Mouse (Mus musculus) heart, adult 2 months (tissue): ENCODE data around the gene Slain1. TPM values are rescaled to one million over a fixed set of nuclear protein-coding genes. Genes with fewer than 3 reads are reported as not detected.
A peak's percentile ranks its signal among the peaks of the same experiment; 100 is the strongest.

ENCODE experiments used
- DNase-seq, 2 experiments: peaks; one replicate each; pipeline ENCODE4 v3.0.0; 2021
- H3K27ac ChIP-seq: fragments of 200-600 bp; 2 replicates; pipeline ENCODE4 v1.8.1; 2022
- H3K27me3 ChIP-seq: fragments of 200-500 bp; 2 replicates; pipeline ENCODE4 v1.6.1; 2012; ENCODE audit warnings: mild to moderate bottlenecking, low read length, inconsistent platforms, mixed read lengths; ENCODE audit not compliant: control insufficient read depth, insufficient read depth
- H3K36me3 ChIP-seq: fragments of 200-500 bp; 2 replicates; pipeline ENCODE4 v1.6.1; 2012; ENCODE audit warnings: low read length, inconsistent platforms; ENCODE audit not compliant: control insufficient read depth, insufficient read depth
- H3K4me1 ChIP-seq: fragments of 200-500 bp; 2 replicates; pipeline ENCODE4 v1.6.1; 2011; ENCODE audit warnings: low read length; ENCODE audit not compliant: control insufficient read depth, insufficient read depth
- H3K4me3 ChIP-seq: fragments of 200-600 bp; 2 replicates; pipeline ENCODE4 v1.8.1; 2022
- H3K79me2 ChIP-seq: fragments of 200-500 bp; replicated peaks from 2 replicates; pipeline ENCODE4 v1.6.1; 2012; ENCODE audit warnings: mild to moderate bottlenecking, inconsistent platforms, low read length, moderate library complexity, mixed read lengths; ENCODE audit not compliant: control insufficient read depth, insufficient read depth
- H3K9ac ChIP-seq: fragments of 200-500 bp; 2 replicates; pipeline ENCODE4 v1.6.1; 2012; ENCODE audit warnings: low read depth, mild to moderate bottlenecking, control low read depth, inconsistent platforms, low read length, mixed read lengths
- CTCF ChIP-seq: fragments of 200-600 bp; IDR thresholded peaks from 2 replicates; pipeline ENCODE4 v1.8.1; 2022; ENCODE audit warnings: antibody characterized with exemption, mild to moderate bottlenecking, moderate library complexity
- EP300 ChIP-seq: fragments of 200-500 bp; IDR thresholded peaks from 2 replicates; pipeline ENCODE4 v1.6.1; 2011; ENCODE audit warnings: low read depth, low read length, control low read depth; ENCODE audit not compliant: insufficient read depth
- POLR2A ChIP-seq: fragments of 200-500 bp; IDR thresholded peaks from 2 replicates; pipeline ENCODE4 v1.6.1; 2011; ENCODE audit warnings: mild to moderate bottlenecking, low read depth, low read length, control low read depth; ENCODE audit not compliant: insufficient read depth
- WGBS: fragments of 180-500 bp; shearing (Covaris S2); methylation state at CpG from one replicate; pipeline ENCODE4 v1.1.7; 2018; 5-methylcytosine and 5-hydroxymethylcytosine counted together
- intact Hi-C: fragments of 180-260 bp; cut with DNase I; formaldehyde crosslinking; loops from one replicate; pipeline ENCODE4 v1.15.1; 2025
- polyA plus RNA-seq: library from polyadenylated mRNA; depleted of rRNA; stranded (reverse); fragments of >200 nt; gene quantifications from 2 replicates; pipeline ENCODE4 v1.2.3, GENCODE M21; 2012
- total RNA-seq, 2 experiments: library from RNA; stranded (reverse); gene quantifications; 2 replicates each; pipeline ENCODE4 v1.2.3; 2021

The Slain1 gene
- total and polyA plus RNA-seq, 3 experiments, result 0.10 to 0.43 (median 0.41) TPM

DNA sequence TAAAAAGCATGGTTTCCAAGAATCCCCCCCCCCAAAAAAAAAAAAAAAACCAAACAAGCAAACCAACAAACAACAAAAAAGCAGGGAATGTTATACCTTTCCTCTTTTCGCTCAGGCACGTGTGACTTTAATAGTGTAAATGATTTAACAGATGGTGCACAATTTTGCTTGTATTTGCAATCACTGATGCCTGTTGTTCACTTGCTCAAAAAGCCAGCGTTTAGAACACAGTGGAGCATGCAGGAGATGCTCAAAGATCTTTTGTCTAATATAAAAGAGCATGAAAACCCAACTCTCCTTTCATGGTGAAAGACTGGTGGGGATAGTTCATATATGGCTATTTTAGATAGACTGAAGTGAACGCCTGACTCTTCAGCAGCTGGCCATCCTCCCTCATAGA is 726 bp upstream of the Slain1 start:
- WGBS, result 48% methylated on average over 4 of the region's 4 CpGs
- TF ChIP-seq CTCF, result no peak
- H3K27me3 ChIP-seq, result peaks cover 15% of the 10 kb centered on the region
- H3K36me3 ChIP-seq, result no peaks in the 10 kb centered on the region
- no peak for DNase-seq
- no peaks in the 10 kb centered on the region for H3K79me2 ChIP-seq
- H3K4me1 ChIP-seq, result no peaks in the 10 kb centered on the region
- H3K4me3 ChIP-seq, result no peak overlapping the region
- no peak overlapping the region for H3K27ac ChIP-seq
- intact Hi-C loops, result no loop called here
- H3K9ac ChIP-seq, result no peak overlapping the region

DNA sequence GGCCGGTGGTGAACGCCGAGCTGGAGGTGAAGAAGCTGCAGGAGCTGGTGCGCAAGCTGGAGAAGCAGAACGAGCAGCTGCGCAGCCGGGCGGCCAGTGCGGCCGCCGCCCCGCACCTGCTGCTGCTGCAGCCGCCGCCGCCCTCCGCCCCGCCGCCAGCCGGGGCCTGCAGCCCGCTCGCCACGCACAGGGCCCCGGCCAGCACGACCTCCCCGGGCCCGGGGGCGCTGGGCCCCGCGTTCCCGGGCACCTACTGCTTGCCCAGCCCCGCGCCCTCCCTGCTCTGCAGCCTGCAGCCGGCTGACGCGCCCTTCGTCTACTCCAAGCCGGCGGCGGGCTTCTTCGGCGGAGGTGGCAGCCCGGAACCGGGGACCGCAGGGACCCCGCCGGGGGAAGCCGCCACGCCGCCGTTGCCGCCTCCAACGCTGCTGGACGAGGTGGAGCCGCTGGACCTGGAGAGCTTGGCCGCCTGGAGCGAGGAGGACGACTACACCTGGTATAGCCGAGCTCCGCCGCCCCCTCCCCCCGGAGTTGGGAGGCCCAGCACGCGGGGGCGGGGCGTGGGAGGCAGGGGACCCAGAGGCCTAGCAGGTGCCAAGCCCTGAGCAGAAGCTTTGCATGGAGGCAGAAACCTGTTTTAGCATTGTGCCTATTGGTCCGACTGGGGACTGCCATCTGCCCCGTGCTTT is 529 bp downstream of the Slain1 start:
- intact Hi-C loops, result no loop called here
- peak; percentile 30 to 49 for DNase-seq
- no peaks in the 10 kb centered on the region for H3K4me1 ChIP-seq
- 2% methylated on average over 65 of the region's 67 CpGs for WGBS
- H3K4me3 ChIP-seq, result peak overlapping the region; percentile 48
- H3K9ac ChIP-seq, result peak overlapping the region; percentile 29
- no peaks in the 10 kb centered on the region for H3K36me3 ChIP-seq
- H3K27me3 ChIP-seq, result peaks cover 15% of the 10 kb centered on the region
- H3K79me2 ChIP-seq, result no peaks in the 10 kb centered on the region
- no peak overlapping the region for H3K27ac ChIP-seq
- TF ChIP-seq EP300 (no peak), CTCF (no peak), POLR2A (no peak)

DNA sequence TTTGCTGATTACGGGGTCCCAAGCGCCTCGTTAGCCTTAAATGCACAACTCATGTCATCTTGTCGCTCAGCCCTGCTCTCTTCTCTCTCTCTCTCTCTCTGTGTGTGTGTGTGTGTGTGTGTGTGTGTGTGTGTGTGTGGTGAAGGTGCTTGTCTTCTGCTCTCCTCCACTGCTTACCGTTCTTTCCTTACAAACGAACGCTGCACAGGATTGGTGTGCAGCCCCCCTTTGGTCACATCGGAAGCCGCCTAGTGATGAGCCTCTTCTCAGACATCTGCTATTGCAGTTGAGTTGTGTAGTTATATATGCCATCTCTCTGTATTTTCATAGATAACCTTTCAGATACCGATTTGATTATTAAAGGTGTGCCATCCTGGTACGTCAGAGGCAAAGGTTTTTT is 1.1 kb downstream of the Slain1 start:
- intact Hi-C loops, result no loop called here
- H3K27me3 ChIP-seq, result peaks cover 15% of the 10 kb centered on the region
- TF ChIP-seq CTCF, result no peak
- H3K79me2 ChIP-seq, result no peaks in the 10 kb centered on the region
- H3K36me3 ChIP-seq, result no peaks in the 10 kb centered on the region
- H3K4me1 ChIP-seq, result no peaks in the 10 kb centered on the region
- WGBS, result 7% methylated on average over 11 of the region's 11 CpGs
- H3K27ac ChIP-seq, result no peak overlapping the region
- no peak overlapping the region for H3K9ac ChIP-seq
- no peak overlapping the region; the same call in 1 of the 2 replicates for H3K4me3 ChIP-seq
- DNase-seq, result no peak

DNA sequence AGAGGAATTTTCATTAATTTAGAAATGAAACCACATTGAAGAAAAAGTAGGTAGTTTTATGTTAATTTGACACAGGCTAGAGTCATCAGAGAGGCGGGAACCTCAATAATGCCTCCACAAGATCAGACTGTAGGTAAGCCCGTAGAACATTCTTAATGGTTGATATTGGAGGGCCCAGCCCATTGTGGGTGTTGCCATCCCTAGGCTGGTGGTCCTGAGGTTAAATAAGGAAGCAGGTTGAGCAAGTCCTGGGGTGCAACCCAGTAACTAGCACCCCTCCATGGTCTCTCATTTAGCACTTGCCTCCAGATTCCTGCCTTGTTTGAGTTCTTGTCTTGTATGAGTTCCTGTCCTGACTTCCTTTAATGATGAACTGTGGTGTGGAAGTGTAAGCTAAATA is 1.5 kb downstream of the Slain1 start:
- H3K27me3 ChIP-seq, result peaks cover 15% of the 10 kb centered on the region
- 66% methylated on average over 2 of the region's 2 CpGs for WGBS
- H3K9ac ChIP-seq, result no peak overlapping the region
- no peaks in the 10 kb centered on the region for H3K36me3 ChIP-seq
- DNase-seq, result no peak
- no peak overlapping the region for H3K4me3 ChIP-seq
- TF ChIP-seq EP300, result no peak
- no peak for TF ChIP-seq POLR2A
- TF ChIP-seq CTCF, result no peak
- H3K27ac ChIP-seq, result no peak overlapping the region
- H3K79me2 ChIP-seq, result no peaks in the 10 kb centered on the region
- intact Hi-C loops, result no loop called here
- H3K4me1 ChIP-seq, result no peaks in the 10 kb centered on the region

DNA sequence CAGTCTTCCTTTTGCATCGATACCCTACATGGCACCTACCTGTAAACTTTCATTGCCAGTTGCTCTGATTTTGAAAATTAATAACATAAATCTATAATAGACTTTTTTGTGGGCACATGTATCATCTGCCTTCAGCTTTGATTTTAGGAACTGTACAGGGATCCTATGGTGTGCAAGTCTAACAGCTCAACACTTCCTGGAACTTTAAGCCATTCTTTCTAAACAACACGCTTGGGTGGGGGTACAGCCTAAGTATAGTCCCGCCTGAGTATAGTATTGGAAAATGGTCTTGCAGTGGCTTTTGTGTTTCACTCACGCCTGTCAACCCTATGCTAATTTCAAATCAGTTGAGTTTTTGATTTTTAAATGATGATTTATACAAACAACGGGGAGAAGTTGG is 2.5 kb downstream of the Slain1 start:
- peaks cover 15% of the 10 kb centered on the region for H3K27me3 ChIP-seq
- DNase-seq, result no peak
- 84% methylated on average over 5 of the region's 5 CpGs for WGBS
- no peaks in the 10 kb centered on the region for H3K79me2 ChIP-seq
- no peak overlapping the region for H3K9ac ChIP-seq
- no peaks in the 10 kb centered on the region for H3K36me3 ChIP-seq
- intact Hi-C loops, result no loop called here
- H3K4me1 ChIP-seq, result no peaks in the 10 kb centered on the region
- H3K4me3 ChIP-seq, result no peak overlapping the region
- H3K27ac ChIP-seq, result no peak overlapping the region
- TF ChIP-seq CTCF (no peak), POLR2A (no peak), EP300 (no peak)

DNA sequence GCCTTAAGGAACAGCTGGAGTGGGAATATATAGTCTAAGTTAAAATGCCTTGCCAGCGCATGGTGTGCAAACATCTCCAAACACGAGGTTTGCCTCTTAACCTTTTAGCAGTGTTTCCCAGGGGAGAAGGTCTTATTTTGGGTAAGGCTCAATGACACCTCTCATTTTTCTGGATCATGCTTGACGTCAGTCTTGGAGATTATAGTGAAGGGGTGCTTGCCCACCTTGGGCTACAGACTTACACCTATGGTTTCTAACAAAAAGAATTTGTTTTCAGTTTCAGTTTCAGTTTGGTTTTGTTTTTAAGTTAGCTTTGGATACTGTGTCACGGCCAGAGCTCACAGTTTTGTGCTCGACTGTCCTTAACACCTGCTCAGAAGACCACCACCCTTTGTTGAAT is 3.8 kb downstream of the Slain1 start:
- no peak for TF ChIP-seq EP300

More for the DNA sequence above, 3.8 kb downstream of the Slain1 start:
- Histone ChIP-seq H3K79me2 (no peaks in the 10 kb centered on the region), H3K27ac (no peak overlapping the region), H3K27me3 (peaks cover 13% of the 10 kb centered on the region), H3K36me3 (no peaks in the 10 kb centered on the region), H3K9ac (no peak overlapping the region), H3K4me3 (no peak overlapping the region), H3K4me1 (no peaks in the 10 kb centered on the region)
- no peak for DNase-seq
- 66% methylated on average over 5 of the region's 5 CpGs for WGBS
- intact Hi-C loops, result no loop called here
